Mouse (Mus musculus): Measurements from ENCODE around the gene Dclk2. TPM values are rescaled to one million over a fixed set of nuclear protein-coding genes. Genes with fewer than 3 reads are reported as not detected.

Gene Dclk2
- polyA plus RNA-seq, 1 experiment from 2014 or later = 0.44 TPM

DNA sequence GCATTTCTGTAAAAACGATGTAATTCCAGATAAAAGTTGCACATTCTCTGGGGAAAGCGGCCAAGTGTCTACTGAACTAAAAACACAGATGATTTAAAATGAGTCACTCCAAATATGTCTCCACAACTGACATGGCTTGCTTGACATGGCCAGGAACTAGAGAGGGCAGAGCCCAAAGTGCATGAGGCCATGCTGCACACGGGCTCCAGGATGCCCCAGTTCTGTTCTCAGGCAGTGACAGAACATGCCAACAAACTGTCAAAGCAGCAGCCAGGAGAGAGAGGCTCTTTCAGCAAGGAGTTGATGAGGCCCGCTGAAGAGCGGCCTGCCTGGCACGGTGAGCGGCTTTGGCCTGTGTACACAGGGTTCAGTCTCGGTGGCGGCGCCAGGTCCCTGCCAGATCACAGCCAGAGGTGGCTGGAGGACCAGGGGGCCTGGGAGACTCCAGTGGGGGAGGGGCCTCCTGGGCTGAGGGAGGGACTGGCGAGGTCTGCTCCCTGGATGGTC is 133.8 kb downstream of the Dclk2 start:
- H3K27ac ChIP-seq = no peak overlapping the region
- 94% methylated on average over 11 of the region's 11 CpGs for WGBS (ENCODE audit: missing documents)

DNA sequence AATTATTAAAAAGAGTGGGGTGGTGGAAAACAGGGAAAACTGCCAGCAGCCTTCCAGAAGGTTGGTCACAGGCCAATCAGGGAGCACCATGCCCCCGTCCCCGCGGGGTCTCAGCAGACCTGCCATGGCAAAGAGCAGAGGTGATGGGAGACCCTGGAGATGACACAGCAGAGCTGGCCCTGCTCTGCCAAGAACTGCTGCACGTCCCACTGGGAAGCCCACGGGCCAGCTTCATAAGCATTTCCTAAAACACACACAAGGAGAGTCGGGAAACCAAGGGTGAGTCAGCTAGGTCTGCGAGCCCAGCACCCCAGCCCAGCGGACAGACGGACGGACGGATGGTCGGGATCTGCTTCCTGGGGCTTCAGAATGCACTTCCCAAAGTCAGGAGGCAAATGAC is 134.4 kb downstream of the Dclk2 start:
- 90% methylated on average over 12 of the region's 12 CpGs for WGBS (ENCODE audit: missing documents)
- Histone ChIP-seq H3K27ac (no peak overlapping the region), H3K36me3 (ENCODE audit: inconsistent target) (no peaks in the 10 kb centered on the region), H3K4me3 (ENCODE audit: inconsistent target) (no peak overlapping the region), H3K79me2 (ENCODE audit: inconsistent target) (no peaks in the 10 kb centered on the region)

More for the DNA sequence above, 133.8 kb downstream of the Dclk2 start:
- Histone ChIP-seq H3K4me3 (ENCODE audit: inconsistent target) (no peak overlapping the region), H3K36me3 (ENCODE audit: inconsistent target) (no peaks in the 10 kb centered on the region), H3K79me2 (ENCODE audit: inconsistent target) (no peaks in the 10 kb centered on the region)

DNA sequence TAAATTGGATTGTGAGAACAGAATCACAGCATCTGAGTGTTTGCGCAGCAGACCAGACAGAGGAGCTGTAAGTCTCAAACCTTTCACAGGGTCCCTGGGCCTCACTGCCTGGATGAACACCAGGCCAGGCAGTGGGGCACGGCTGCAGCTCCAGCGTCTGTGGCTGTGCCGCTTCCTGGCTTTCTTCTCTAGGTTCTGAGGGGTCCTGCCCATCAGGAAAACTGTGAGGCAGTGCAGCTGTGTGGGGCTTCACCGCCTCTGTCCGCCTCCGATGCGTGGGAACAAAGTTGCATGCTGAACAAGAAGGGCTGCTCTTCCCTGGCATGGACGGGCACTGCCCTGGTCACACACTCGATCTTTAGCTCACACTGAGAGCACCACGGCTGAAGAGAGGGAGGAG is 135.7 kb downstream of the Dclk2 start:
- Histone ChIP-seq H3K36me3 (ENCODE audit: inconsistent target) (no peaks in the 10 kb centered on the region), H3K79me2 (ENCODE audit: inconsistent target) (no peaks in the 10 kb centered on the region), H3K4me3 (ENCODE audit: inconsistent target) (no peak overlapping the region), H3K27ac (no peak overlapping the region)
- 92% methylated on average over 10 of the region's 11 CpGs for WGBS (ENCODE audit: missing documents)

DNA sequence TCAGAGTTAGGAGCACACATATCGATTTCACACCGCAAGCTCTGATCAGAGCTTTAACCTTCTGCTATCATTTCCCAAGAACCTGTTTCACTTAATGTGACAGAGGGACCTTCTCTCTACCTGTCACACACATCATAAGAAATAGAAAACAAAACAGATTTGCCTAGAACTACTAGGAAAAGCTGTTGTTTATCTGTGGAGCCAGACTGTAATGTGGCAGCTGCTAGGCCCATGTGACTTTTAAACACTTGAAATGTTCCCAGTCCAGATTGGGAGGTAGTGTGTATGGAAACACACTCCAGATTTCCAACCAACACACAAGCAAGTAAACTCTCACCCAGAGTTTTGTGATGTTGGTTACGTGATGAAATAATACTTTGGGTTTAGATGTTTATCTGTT is 136.6 kb downstream of the Dclk2 start:
- no peaks in the 10 kb centered on the region for H3K36me3 ChIP-seq (ENCODE audit: inconsistent target)
- WGBS (ENCODE audit: missing documents) = 95% methylated on average over 3 of the region's 3 CpGs
- no peak overlapping the region for H3K4me3 ChIP-seq (ENCODE audit: inconsistent target)

DNA sequence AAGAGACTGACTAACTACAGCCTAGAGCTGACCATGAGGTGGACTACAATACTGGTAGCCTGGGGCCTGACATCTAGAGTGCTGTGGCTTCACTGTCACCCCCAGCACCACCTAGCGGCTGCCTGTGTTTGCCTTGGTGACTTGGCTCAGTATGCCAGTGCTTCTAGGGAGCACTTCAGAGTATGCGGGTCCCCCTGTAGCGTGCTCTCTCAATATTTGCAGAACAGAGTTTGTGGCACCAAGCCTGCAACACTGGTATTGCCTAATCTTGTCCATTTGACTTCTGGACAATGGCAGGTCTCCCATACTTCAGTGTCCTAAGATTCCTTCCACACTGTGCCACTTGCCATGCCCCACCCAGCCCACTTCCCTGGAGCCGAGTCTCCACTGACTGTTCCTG is 140.9 kb downstream of the Dclk2 start:
- no peak overlapping the region for H3K4me3 ChIP-seq (ENCODE audit: inconsistent target)
- H3K36me3 ChIP-seq (ENCODE audit: inconsistent target) = no peaks in the 10 kb centered on the region
- no peak overlapping the region for H3K27ac ChIP-seq
- WGBS (ENCODE audit: missing documents) = 80% methylated on average over 4 of the region's 4 CpGs
- no peaks in the 10 kb centered on the region for H3K79me2 ChIP-seq (ENCODE audit: inconsistent target)

More for the DNA sequence above, 136.6 kb downstream of the Dclk2 start:
- no peaks in the 10 kb centered on the region for H3K79me2 ChIP-seq (ENCODE audit: inconsistent target)
- no peak overlapping the region for H3K27ac ChIP-seq

DNA sequence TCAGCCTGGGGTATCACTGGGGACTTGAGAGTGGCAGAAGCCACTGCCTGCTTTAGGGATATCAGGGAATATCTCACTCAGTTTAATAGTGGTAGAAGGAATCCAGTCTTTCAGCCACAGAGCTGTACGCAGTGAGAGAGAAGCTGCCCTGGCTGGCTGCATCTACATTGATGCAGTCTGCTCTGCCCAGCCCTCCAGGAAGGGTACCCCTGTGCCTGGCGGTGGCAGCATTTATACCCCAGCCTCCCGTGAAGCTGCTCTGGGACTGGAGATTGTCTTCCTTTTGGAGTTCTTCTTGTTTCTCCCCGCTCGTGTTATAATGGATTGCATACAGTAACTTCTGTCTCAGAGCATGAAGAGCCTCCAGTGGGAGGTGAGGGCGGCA is 145.2 kb downstream of the Dclk2 start:
- no peak overlapping the region for H3K4me3 ChIP-seq (ENCODE audit: inconsistent target)
- H3K27ac ChIP-seq = no peak overlapping the region
- WGBS (ENCODE audit: missing documents) = 82% methylated on average over 6 of the region's 6 CpGs
- H3K36me3 ChIP-seq (ENCODE audit: inconsistent target) = no peaks in the 10 kb centered on the region
- no peaks in the 10 kb centered on the region for H3K79me2 ChIP-seq (ENCODE audit: inconsistent target)

DNA sequence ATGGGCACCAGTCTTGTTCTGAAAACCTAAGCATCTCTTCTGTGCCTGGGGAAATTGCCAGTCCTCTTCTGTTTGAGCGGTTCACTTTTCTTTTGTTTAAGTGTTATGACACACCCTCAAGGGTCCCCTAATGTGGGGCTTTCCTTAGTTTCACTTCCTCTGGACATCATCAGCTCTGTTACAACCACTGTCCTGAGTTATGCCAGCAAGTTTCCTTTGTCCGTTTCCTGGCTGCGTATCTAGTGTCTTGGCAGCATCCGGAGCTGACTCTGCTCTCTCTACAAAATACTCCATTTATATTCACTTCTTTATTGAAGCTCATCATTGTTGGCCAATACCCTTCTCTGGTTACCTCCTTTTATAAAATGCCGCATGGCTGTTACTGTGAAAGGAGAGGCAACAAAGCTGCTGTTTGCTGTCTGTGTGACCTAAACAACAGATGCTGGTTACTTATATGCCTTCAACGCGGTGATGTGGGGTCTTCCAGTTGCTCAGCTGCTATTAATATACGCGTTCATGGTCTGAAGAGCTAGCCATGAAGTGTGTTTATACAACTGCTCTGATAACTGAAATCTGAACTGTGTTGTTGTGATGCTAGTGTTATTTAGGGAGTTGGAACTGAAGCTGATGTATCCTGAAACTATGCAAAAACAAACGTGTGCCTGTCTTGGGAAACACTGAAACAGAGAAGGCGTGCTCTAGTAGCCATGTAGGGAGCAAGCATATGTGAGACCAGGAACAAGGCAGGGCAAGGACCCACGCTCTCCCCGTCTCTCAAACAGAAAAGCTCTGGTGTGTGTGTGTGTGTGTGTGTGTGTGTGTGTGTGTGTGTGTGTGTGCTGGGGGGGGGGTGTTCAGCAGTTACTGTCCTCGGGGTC is 145.8 kb downstream of the Dclk2 start:
- H3K4me3 ChIP-seq (ENCODE audit: inconsistent target) = no peak overlapping the region
- H3K36me3 ChIP-seq (ENCODE audit: inconsistent target) = no peaks in the 10 kb centered on the region
- H3K79me2 ChIP-seq (ENCODE audit: inconsistent target) = no peaks in the 10 kb centered on the region
- no peak overlapping the region for H3K27ac ChIP-seq
- WGBS (ENCODE audit: missing documents) = 44% methylated on average over 14 of the region's 14 CpGs

DNA sequence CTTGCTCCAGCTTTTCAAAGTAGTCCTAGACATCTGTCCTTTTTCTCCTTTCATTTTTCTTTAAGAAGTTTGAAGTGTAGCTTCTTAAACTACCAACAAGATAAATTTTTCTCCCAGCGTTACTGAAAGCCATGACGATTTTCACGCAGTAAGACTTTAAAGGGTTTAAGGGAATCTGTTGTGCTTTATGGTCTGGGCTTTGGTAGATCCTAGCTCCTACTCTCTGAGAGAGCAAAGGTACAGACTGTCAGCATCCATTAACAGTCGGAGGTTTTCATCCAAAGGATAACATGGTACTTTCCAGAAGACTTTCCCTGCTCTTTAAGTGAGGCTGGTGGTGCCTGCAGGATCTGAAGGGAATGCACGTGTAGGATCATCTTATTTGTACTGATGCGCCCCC is 151.7 kb downstream of the Dclk2 start:
- 94% methylated on average over 6 of the region's 6 CpGs for WGBS (ENCODE audit: missing documents)

DNA sequence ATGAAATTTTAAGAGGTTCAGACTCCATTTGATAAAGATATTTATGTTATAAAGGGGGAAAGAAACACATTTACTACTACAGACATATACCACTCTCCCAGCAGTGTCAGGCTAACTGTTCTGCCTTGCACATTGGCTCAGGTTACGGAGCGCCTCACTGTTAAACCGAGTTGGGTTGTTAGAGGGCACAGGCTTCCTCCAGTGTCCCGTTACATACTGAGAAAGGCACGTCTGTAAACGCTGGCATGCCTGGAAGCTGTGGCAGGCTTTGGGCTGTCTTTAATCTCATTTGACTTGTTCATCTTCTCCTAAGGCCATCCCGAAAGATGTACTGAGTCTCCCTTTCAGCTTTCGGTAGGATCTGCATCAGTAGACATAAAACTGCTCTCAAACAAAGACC is 152.1 kb downstream of the Dclk2 start:
- Histone ChIP-seq H3K36me3 (ENCODE audit: inconsistent target) (no peaks in the 10 kb centered on the region), H3K27ac (no peak overlapping the region), H3K79me2 (ENCODE audit: inconsistent target) (no peaks in the 10 kb centered on the region), H3K4me3 (ENCODE audit: inconsistent target) (no peak overlapping the region)
- WGBS (ENCODE audit: missing documents) = 77% methylated on average over 8 of the region's 8 CpGs

More for the DNA sequence above, 151.7 kb downstream of the Dclk2 start:
- Histone ChIP-seq H3K79me2 (ENCODE audit: inconsistent target) (no peaks in the 10 kb centered on the region), H3K27ac (no peak overlapping the region), H3K4me3 (ENCODE audit: inconsistent target) (no peak overlapping the region), H3K36me3 (ENCODE audit: inconsistent target) (no peaks in the 10 kb centered on the region)

DNA sequence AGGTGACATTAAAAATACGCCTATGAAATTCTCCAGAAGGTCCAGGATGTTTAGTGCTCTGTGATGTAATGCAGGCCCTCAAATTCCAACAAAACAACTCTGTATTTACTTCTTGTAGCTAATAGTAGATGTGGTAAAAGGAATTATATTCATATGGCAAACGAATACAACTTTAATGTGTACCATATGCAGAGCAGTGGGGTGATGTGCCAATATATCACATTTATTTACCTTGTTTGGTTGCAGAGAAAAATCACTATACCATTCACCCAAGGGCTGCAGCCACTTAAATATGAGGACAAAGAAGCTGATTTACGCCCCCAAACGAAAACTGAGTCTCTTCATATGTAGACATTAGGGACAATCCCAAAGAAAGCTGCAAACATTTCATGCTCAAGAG is 158.2 kb downstream of the Dclk2 start:
- no peaks in the 10 kb centered on the region for H3K36me3 ChIP-seq (ENCODE audit: inconsistent target)
- H3K4me3 ChIP-seq (ENCODE audit: inconsistent target) = no peak overlapping the region
- no peak overlapping the region for H3K27ac ChIP-seq
- H3K79me2 ChIP-seq (ENCODE audit: inconsistent target) = no peaks in the 10 kb centered on the region
- WGBS (ENCODE audit: missing documents) = 95% methylated on average over 4 of the region's 4 CpGs

DNA sequence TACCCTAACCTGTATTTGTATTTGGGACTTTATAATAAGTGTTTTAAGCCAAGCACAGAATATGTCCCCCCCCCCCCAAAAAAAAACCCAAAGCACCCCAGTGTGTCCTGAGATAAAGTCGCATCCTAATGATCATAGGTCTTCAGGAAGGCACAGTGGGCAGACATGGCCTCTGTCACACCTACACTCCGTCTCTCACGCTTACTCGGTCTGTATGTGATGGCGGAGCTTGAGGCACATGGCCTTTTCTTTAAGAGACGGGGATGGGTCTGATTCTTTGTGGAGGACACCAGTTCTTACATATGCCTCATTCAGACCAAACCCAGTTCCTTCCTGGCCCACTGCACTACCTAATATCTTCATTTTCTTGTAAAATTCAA is 158.6 kb downstream of the Dclk2 start:
- 91% methylated on average over 6 of the region's 6 CpGs for WGBS (ENCODE audit: missing documents)

DNA sequence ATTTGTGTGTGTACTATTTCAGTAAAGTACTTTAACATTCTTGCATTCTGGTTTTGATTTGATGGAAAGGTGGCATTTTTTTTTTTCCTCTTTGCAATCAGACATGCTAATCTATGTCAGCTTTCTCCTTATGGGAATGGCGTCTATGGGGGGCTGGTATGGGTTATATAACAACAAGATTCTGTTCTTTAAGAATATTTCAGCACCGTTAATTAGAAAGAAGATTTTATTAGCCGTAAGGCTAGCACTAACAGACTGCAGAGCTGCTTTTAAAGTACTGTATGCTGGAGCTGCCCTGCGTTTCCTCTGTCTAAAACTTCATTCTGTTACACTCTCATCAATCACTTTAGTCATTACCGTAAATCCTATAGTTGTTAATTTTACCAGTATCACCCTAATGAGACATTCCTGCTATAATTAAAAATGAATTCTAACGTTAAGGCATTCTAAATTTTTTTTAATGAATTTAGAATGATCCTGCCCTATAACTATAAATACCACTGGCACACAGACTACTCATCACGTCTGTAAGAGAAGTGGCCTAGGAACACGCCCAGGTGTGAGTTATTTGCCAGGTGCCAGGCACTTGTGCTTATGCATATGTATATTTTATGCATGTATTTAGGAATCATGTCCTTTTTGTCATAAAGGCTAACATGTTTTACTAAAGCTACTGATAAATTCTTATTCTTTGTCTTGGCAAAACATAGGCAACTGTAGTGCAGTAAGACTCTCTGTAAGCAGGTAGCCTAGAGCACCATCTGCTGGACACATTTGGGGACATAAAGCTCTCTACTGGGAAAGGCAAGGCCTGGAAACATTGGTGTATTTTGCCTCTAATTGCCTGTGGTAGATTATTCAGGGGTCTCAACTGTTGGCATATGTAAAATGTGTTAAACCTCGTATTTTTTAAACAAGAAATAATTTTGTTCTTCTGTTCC is 159.3 kb downstream of the Dclk2 start:
- no peaks in the 10 kb centered on the region for H3K79me2 ChIP-seq (ENCODE audit: inconsistent target)
- no peak overlapping the region for H3K27ac ChIP-seq
- H3K36me3 ChIP-seq (ENCODE audit: inconsistent target) = no peaks in the 10 kb centered on the region
- no peak overlapping the region for H3K4me3 ChIP-seq (ENCODE audit: inconsistent target)
- 77% methylated on average over 9 of the region's 9 CpGs for WGBS (ENCODE audit: missing documents)

More for the DNA sequence above, 158.6 kb downstream of the Dclk2 start:
- H3K27ac ChIP-seq = no peak overlapping the region
- no peak overlapping the region for H3K4me3 ChIP-seq (ENCODE audit: inconsistent target)
- H3K79me2 ChIP-seq (ENCODE audit: inconsistent target) = no peaks in the 10 kb centered on the region
- no peaks in the 10 kb centered on the region for H3K36me3 ChIP-seq (ENCODE audit: inconsistent target)

DNA sequence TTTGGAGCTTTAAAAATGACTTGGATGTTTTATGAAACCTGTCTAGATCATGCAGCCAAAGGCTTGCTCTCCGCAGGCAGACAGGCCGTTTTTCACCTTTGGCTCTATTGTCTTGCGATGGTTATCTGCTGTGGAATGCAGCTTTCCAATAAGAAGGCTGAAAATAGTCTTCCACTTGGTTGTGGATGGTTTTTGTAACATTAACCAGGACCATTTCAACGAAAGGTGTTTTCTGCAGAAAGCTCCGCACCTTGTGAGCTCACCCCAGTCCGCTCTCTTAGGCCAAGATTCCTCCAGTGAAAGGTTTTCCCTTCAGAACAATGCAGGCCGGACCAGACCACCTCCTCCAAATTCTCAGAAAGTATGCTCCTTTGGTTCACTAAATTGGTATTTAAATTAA is 160.2 kb downstream of the Dclk2 start:
- WGBS (ENCODE audit: missing documents) = 99% methylated on average over 7 of the region's 7 CpGs
- H3K36me3 ChIP-seq (ENCODE audit: inconsistent target) = no peaks in the 10 kb centered on the region
- H3K27ac ChIP-seq = no peak overlapping the region
- no peaks in the 10 kb centered on the region for H3K79me2 ChIP-seq (ENCODE audit: inconsistent target)
- no peak overlapping the region for H3K4me3 ChIP-seq (ENCODE audit: inconsistent target)

DNA sequence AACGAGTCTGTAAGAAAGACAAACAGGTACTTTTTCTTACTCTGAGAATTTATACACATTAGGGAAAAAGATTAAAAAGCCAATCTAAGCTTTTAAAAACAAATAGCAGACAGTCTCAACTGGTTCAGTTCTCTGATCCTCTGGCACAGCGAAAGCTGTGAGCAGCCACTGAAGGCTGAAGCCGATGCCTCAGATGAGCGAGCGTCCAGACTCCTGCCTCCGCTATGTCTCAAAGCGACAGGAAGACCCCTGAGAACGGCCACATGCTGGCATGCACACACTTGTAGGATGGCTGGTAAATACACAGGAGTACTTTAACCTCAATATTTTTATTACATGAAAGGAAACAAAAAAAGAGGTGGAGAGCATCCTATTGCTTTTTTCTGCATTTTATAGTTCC is 160.8 kb downstream of the Dclk2 start:
- 96% methylated on average over 8 of the region's 8 CpGs for WGBS (ENCODE audit: missing documents)

DNA sequence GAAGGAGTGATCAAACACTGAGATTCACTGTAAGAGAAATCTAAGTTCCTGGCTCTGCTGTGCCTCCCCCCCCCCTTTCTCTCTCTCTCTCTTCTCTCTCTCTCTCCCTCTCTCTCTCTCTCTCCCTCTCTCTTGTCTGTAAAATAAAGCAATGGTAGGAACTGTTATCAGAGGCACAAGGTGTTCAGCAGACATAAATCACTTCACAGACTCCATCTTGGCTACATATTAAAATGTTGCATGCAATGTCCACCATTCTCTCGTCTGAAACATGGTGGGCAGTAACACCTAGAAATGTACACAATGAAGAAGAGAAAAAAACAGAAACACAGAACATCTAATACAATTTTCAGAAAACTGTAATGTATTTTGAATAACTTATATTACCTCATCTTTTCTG is 161.3 kb downstream of the Dclk2 start:
- H3K27ac ChIP-seq = no peak overlapping the region
- H3K4me3 ChIP-seq (ENCODE audit: inconsistent target) = no peak overlapping the region
- no peaks in the 10 kb centered on the region for H3K79me2 ChIP-seq (ENCODE audit: inconsistent target)
- H3K36me3 ChIP-seq (ENCODE audit: inconsistent target) = no peaks in the 10 kb centered on the region
- 100% methylated on average over 1 of the region's 1 CpGs for WGBS (ENCODE audit: missing documents)

More for the DNA sequence above, 160.8 kb downstream of the Dclk2 start:
- H3K27ac ChIP-seq = no peak overlapping the region
- H3K79me2 ChIP-seq (ENCODE audit: inconsistent target) = no peaks in the 10 kb centered on the region
- H3K4me3 ChIP-seq (ENCODE audit: inconsistent target) = no peak overlapping the region
- no peaks in the 10 kb centered on the region for H3K36me3 ChIP-seq (ENCODE audit: inconsistent target)
